Mouse (Mus musculus) cerebellum, adult 2 months (tissue): Measurements from ENCODE around the gene Wfdc3. TPM values are rescaled to one million over a fixed set of nuclear protein-coding genes. Genes with fewer than 3 reads are reported as not detected.
A peak's percentile ranks its signal among the peaks of the same experiment; 100 is the strongest.

Experiments used
- DNase-seq, 2 experiments: peaks; one replicate each; pipeline ENCODE4 v3.0.0; 2021
- H3K27ac ChIP-seq: fragments of 200-500 bp; 2 replicates; pipeline ENCODE4 v1.5.1; 2012; ENCODE audit warnings: low read length, control low read depth, inconsistent platforms; ENCODE audit not compliant: insufficient read depth
- H3K27me3 ChIP-seq: fragments of 200-500 bp; 2 replicates; pipeline ENCODE4 v1.6.1; 2012; ENCODE audit warnings: inconsistent platforms, mild to moderate bottlenecking, low read length, moderate library complexity; ENCODE audit not compliant: control insufficient read depth, insufficient read depth
- H3K4me1 ChIP-seq: fragments of 200-500 bp; 2 replicates; pipeline ENCODE4 v1.6.1; 2011; ENCODE audit warnings: low read length; ENCODE audit not compliant: control insufficient read depth, insufficient read depth
- H3K4me3 ChIP-seq: fragments of 200-500 bp; replicated peaks from 2 replicates; pipeline ENCODE3; 2011; ENCODE audit warnings: mild to moderate bottlenecking, low read depth, low read length, control low read depth; ENCODE audit not compliant: insufficient read depth
- CTCF ChIP-seq: fragments of 200-500 bp; IDR thresholded peaks from 2 replicates; pipeline ENCODE4 v1.5.1; 2011; ENCODE audit warnings: low read depth, mild to moderate bottlenecking, control low read depth, low read length, moderate library complexity, borderline replicate concordance; ENCODE audit not compliant: insufficient read depth
- POLR2A ChIP-seq: fragments of 200-500 bp; IDR thresholded peaks from 2 replicates; pipeline ENCODE4 v1.6.1; 2011; ENCODE audit warnings: low read length, control low read depth, borderline replicate concordance; ENCODE audit not compliant: insufficient read depth
- WGBS: fragments of 180-500 bp; shearing (Covaris S2); methylation state at CpG from one replicate; pipeline ENCODE4 v1.1.7; 2018; 5-methylcytosine and 5-hydroxymethylcytosine counted together
- polyA plus RNA-seq: library from polyadenylated mRNA; depleted of rRNA; stranded (reverse); fragments of >200 nt; gene quantifications from 2 replicates; pipeline ENCODE4 v1.2.3, GENCODE M21; 2012

Gene Wfdc3
- polyA plus RNA-seq, 1 experiment, result 0.93 TPM

DNA sequence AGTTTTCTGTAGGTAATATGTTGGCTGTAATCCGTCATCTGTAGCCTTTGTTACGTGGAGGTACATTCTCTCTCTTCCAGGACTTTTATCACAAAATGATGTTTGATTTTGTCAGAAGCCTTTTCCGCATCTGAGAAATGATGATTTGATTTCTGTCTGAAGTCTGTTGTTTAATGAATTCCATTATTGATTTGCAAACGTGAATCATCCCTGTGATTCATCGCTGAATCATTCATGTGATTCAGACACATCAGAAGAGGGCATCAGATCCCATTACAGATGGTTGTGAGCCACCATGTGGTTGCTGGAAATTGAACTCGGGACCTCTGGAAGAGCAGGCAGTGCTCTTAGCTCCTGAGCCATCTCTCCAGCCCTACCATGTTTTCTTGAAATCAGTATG is 3.3 kb upstream of the Wfdc3 start:
- no peak for DNase-seq
- Histone ChIP-seq H3K4me3 (no peak overlapping the region), H3K27me3 (no peaks in the 10 kb centered on the region), H3K4me1 (peaks cover 12% of the 10 kb centered on the region), H3K27ac (no peak overlapping the region)
- WGBS, result 82% methylated on average over 6 of the region's 6 CpGs
- TF ChIP-seq POLR2A (no peak), CTCF (no peak)

DNA sequence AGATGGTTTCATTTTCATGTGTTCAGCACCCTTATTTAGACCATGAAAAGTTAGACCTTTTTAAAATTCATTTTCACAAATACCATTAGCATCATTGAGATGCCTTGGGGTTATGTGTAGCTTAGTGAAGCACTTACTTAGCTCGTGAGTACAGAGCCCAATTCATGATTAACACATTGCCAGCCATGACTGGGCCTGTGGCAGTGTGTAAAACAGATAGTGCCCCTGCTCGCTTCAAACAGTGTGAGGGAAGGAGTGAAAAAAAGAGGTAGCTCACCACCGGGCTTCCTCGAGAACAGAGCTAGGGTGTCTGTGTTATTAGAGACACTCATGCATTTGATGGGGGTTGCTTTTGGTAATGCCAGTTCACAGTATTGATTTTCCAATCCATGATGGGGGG is 2.5 kb upstream of the Wfdc3 start:
- DNase-seq, result no peak
- 78% methylated on average over 4 of the region's 4 CpGs for WGBS
- no peak overlapping the region for H3K4me3 ChIP-seq
- H3K27ac ChIP-seq, result no peak overlapping the region
- H3K27me3 ChIP-seq, result no peaks in the 10 kb centered on the region
- H3K4me1 ChIP-seq, result peaks cover 12% of the 10 kb centered on the region
- TF ChIP-seq CTCF, result no peak

DNA sequence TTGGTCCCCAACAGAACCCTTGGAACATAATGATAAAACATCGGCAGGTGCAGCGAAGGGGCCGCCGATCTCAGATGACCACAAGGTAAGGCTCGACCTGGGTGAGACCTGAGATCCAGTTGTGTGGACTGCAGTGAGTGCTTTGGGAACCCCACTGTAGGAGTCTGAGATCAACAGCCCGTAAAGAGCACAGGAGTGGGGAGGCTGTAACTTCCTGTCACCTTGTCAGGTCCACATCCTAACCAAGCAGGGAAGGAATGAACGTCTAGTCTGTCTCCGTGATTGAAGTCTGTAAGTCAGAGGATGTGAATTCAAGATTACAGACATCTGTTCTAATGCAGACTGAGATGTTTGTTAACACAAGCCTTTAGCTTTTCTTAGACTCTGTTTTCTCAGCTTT is 962 bp upstream of the Wfdc3 start:
- no peaks in the 10 kb centered on the region for H3K27me3 ChIP-seq
- no peak overlapping the region; the same call in 1 of the 2 replicates for H3K27ac ChIP-seq
- DNase-seq, result no peak
- no peak for TF ChIP-seq CTCF
- no peak for TF ChIP-seq POLR2A
- H3K4me1 ChIP-seq, result peaks cover 12% of the 10 kb centered on the region
- H3K4me3 ChIP-seq, result peak overlapping the region; percentile 91
- 47% methylated on average over 8 of the region's 8 CpGs for WGBS

DNA sequence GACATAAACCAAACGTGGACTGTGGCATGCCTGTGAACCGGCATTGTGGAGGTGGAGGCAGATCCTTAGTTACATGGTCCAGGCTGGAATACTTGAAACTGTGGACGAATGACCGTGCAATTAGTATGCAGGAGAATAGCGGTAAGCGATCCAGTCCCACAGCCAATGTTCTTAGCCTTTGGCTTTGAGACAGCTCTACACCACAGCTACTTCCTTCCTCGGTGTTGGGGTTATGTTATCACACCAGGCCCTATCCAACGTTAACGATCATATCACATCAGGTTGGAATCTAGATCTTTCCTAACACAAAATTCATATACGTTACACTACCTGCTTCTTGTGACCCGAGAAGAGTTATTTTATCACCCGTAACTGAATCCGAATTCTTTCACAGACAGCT is 744 bp downstream of the Wfdc3 start:
- peak overlapping the region; percentile 91 for H3K4me3 ChIP-seq
- H3K27ac ChIP-seq, result no peak overlapping the region
- H3K4me1 ChIP-seq, result peaks cover 12% of the 10 kb centered on the region
- DNase-seq, result no peak
- TF ChIP-seq CTCF (no peak), POLR2A (no peak)
- WGBS, result 62% methylated on average over 13 of the region's 13 CpGs
- H3K27me3 ChIP-seq, result no peaks in the 10 kb centered on the region

DNA sequence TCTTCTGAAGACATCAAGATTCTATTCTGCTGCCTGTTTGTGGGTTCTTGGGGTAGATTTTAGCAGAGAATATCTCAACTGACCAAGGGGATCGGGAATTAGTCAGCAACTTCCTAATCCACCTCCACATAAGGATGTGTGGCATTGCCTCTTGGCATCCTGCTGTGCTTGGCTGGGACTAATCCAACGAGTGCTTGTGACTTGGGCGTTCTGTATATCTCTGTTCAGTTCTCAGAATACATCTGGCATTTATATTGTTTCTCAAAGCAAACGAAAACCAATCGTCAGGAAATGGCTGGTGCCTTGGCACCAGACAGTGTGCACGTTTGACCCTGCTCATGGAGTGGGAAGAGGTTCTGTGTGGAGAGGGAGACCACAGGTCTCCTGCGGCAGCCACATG is 5.9 kb downstream of the Wfdc3 start:
- DNase-seq, result no peak
- Histone ChIP-seq H3K4me1 (peaks cover 1% of the 10 kb centered on the region; the same call in 1 of the 2 replicates), H3K27me3 (no peaks in the 10 kb centered on the region), H3K4me3 (no peak overlapping the region), H3K27ac (no peak overlapping the region)
- WGBS, result 40% methylated on average over 7 of the region's 7 CpGs
- no peak for TF ChIP-seq CTCF
- no peak for TF ChIP-seq POLR2A

DNA sequence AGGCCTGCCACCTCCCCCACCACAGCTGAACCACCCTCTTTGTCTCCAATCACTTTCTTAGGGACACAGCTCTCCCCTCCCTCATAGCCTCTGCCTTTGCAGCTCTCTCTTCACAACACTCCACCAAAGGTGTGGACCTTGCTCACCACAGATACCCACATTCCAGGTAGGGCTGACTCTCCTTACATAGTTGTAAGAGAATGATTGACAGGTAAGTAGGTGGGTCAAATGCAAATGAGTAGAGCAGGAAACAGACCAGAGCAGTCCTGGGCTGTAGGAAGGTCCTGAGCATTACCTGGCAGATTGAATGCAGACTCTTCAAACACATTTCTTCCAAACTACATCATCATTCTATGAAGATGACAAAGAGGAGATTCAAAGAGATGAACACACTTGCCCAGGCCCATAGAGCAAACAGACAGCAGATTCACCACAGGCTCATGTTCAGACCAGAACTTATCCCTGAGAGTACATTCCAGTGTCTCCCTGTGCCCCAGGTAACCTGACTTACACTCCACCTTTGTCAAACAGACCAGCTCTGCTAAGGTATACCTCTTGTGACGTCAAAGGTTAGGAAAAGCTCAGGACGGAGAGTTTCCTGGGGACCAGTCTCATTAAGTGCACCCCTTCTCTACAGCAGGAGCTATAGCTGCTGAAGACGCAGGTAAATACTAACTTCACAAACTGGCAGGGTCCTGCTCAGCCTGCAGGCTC is 8.2 kb downstream of the Wfdc3 start:
- TF ChIP-seq POLR2A (no peak), CTCF (no peak)
- no peak overlapping the region for H3K4me3 ChIP-seq
- no peak for DNase-seq
- no peak overlapping the region for H3K27ac ChIP-seq
- 75% methylated on average over 3 of the region's 3 CpGs for WGBS
- H3K27me3 ChIP-seq, result no peaks in the 10 kb centered on the region; the same call in 1 of the 2 replicates
- no peaks in the 10 kb centered on the region for H3K4me1 ChIP-seq

DNA sequence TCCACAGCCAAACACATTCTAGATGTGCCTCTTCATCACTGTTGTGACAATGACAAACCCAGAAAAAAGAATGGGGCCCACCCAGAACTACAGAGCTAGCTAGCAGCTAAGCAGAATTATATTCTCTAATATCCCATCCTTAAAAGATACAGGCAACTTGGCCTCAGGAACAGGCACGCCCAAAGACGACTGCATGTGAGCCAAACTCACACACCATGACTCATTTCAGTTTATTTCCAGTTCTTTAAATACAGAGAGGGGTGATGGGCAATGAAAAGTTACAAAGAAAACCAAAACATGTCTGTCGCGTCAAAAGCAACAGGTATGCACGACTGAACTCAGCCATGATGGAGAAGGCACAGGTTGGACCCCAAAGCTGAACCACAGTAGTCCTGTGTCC is 10.3 kb downstream of the Wfdc3 start:
- 85% methylated on average over 5 of the region's 5 CpGs for WGBS
- no peak for TF ChIP-seq CTCF

DNA sequence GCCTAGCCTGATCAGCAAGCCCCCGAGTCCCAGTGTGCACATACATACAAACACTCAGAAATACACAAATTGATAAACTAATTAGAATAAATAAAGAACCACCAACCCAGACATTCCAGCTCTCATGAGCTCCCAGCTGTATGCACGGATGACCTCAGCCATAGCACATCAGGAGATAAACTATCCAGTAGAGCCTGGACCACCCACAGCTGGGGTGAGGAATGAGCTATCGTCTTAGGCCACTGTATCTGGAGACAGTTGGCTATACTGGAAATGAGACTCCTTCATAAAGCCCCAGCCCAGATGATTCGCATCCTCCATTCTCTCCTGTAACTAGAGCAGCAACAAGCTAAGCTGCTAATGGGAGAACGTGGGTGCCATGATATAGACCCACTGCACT is 10.9 kb downstream of the Wfdc3 start:
- WGBS, result 83% methylated on average over 5 of the region's 5 CpGs
- Histone ChIP-seq H3K4me3 (no peak overlapping the region), H3K27me3 (no peaks in the 10 kb centered on the region; the same call in 1 of the 2 replicates), H3K27ac (no peak overlapping the region), H3K4me1 (no peaks in the 10 kb centered on the region)
- DNase-seq, result no peak
- no peak for TF ChIP-seq POLR2A
- TF ChIP-seq CTCF, result no peak

More for the DNA sequence above, 10.3 kb downstream of the Wfdc3 start:
- Histone ChIP-seq H3K4me1 (no peaks in the 10 kb centered on the region), H3K27ac (no peak overlapping the region), H3K27me3 (no peaks in the 10 kb centered on the region; the same call in 1 of the 2 replicates), H3K4me3 (no peak overlapping the region)
- DNase-seq, result no peak

DNA sequence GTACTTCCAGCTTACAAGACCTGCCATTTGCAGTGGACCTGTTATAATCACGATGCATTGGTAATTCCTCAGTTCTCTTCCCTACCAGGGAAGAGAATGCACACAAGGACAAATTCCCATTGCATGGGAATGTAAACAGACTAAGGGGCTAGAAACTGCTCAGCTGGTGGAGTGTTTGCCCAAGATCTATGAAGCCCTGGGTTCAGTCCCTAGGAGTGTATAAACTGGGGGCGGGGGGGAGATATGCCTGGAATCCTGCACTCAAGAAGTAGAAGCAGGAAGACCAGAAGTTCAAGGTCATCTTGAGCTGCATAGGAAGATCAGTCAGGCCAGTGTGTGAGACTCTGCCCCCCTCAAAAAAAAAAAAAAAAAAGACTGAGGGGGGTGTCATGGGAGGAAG is 12.5 kb downstream of the Wfdc3 start:
- WGBS, result 93% methylated on average over 2 of the region's 2 CpGs
- TF ChIP-seq POLR2A (no peak), CTCF (no peak)
- no peak for DNase-seq
- Histone ChIP-seq H3K27me3 (no peaks in the 10 kb centered on the region; the same call in 1 of the 2 replicates), H3K4me3 (no peak overlapping the region), H3K27ac (no peak overlapping the region), H3K4me1 (no peaks in the 10 kb centered on the region)
